In genomic region chr1:136502936-136503335, GRCm38 (mm10) we compare ENCODE assay signal across 16 mouse cellular contexts.
"Had no signal": no experiment of that assay in that cellular context is flagged by ENCODE, and none has a peak within 500 bp of the region (broad histone marks: within the 10 kb centered on the region; RNA-seq: fewer than 3 reads in every experiment).

No protein-coding gene starts in this region.

- H3K9ac ChIP-seq: limb, embryonic 13.5 days; liver, embryonic 15.5 days; midbrain, embryonic 12.5 days; neural tube, embryonic 12.5 days; neural tube, embryonic 15.5 days had no signal

- H3K36me3 ChIP-seq: neural tube, embryonic 15.5 days had no signal

- H3K27me3 ChIP-seq: limb, embryonic 13.5 days; liver, embryonic 15.5 days; midbrain, embryonic 12.5 days; neural tube, embryonic 12.5 days; neural tube, embryonic 15.5 days had no signal

- ATAC-seq: intestine, embryonic 16.5 days had no signal

- H3K9me3 ChIP-seq: limb, embryonic 13.5 days; liver, embryonic 15.5 days; neural tube, embryonic 12.5 days; neural tube, embryonic 15.5 days had no signal

- H3K4me2 ChIP-seq: limb, embryonic 13.5 days; liver, embryonic 15.5 days; midbrain, embryonic 12.5 days; neural tube, embryonic 12.5 days; neural tube, embryonic 15.5 days had no signal

- H3K27ac ChIP-seq: kidney, postnatal 0 days; layer of hippocampus, adult 2 months; limb, embryonic 10.5 days; limb, embryonic 13.5 days; liver, embryonic 15.5 days; midbrain, embryonic 12.5 days; neural tube, embryonic 12.5 days; neural tube, embryonic 15.5 days had no signal

- H3K4me3 ChIP-seq: layer of hippocampus, adult 2 months; limb, embryonic 10.5 days; limb, embryonic 13.5 days; liver, embryonic 15.5 days; midbrain, embryonic 12.5 days; neural tube, embryonic 12.5 days; neural tube, embryonic 15.5 days had no signal

- H3K4me1 ChIP-seq: limb, embryonic 10.5 days; limb, embryonic 13.5 days; liver, embryonic 15.5 days; midbrain, embryonic 12.5 days; neural tube, embryonic 12.5 days; neural tube, embryonic 15.5 days had no signal

- DNase-seq: kidney, adult 18-20 months; kidney, postnatal 25 days; layer of hippocampus, adult 9-11 months; lung, adult 2 months; lung, postnatal 14 days; lung, postnatal 4 days; thymus, postnatal 25 days had no signal
